Mouse (Mus musculus) left cerebral cortex, postnatal 10 days (tissue): ENCODE measurements at regions not wholly inside any gene's neighbourhood (a gene's known extent, or its start where the extent isn't known, plus 50 kb on each side); places are given as distances from the start of the nearest gene placed in this dataset.

Experiments
- DNase-seq, 2 experiments: peaks; one replicate each; pipeline ENCODE4 v3.0.0; 2021 to 2022; ENCODE audit warnings: low spot score in 2 of 2, mixed read lengths in 1 of 2; ENCODE audit errors: extremely low spot score in 1 of 2
- intact Hi-C: fragments of 180-260 bp; cut with DNase I; formaldehyde crosslinking; loops from one replicate; pipeline ENCODE4 v1.15.1; 2025

GRCm38 (mm10) chr2:117769402-117770114, 342.1 kb upstream of the Thbs1 start:
- intact Hi-C loops = no loop called here
- no peak for DNase-seq

DNA sequence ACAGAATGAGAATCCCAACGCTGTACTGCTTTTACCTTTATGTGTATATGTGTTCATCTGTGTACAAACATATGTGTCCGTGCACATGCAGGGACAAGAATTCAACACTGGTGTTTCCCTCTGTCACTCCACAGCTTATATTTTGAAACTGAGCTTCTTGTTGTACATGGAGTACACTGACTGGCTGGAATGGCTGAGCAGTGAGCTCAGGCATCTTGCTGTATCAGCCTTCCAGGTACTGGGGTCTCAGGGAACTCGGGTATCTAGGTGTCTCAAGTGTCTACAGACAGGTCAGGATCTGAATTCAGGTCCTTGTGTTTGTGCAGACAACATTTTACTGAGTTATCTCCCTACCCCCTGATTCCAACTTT, 341.6 kb upstream of the Thbs1 start:
- DNase-seq = no peak
- intact Hi-C loops = no loop called here

DNA sequence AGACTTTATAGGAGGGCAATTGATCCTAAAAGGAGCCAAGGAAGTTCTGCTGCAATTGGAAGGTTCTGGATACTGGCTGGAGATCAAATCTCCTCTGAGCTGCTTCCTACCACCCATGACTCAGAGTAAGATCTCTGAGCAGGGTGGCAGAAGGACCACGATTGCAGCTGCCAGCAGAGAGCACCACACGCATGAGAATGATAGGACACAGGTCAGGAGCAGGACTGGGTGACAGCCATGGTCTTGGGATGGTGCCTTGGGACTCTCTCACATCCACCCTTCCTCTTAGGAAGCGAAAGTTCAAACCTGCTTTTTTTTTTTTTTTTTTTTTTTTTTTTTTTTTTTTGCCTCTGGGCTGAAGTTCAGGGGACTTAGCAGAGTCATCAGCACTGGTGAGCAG, 331.4 kb upstream of the Thbs1 start:
- intact Hi-C loops = loop anchor here (10.0 kb wide), 1 partner anchor 335 kb away; the partner anchor contains the start of gene Thbs1
- DNase-seq = no peak

- DNase-seq = no peak
- intact Hi-C loops = loop anchor here (10.0 kb wide), 1 partner anchor 334 kb away; the partner anchor contains the start of gene Thbs1
These were observed 330.9 kb upstream of the Thbs1 start for GRCm38 (mm10) chr2:117780816-117781215.

- DNase-seq = no peak
- intact Hi-C loops = loop anchor here (10.0 kb wide), 1 partner anchor 327 kb away; the partner anchor contains the start of gene Thbs1
These were observed 324.4 kb upstream of the Thbs1 start for GRCm38 (mm10) chr2:117787321-117787720.

GRCm38 (mm10) chr2:117794285-117794684, 317.4 kb upstream of the Thbs1 start:
- no peak for DNase-seq
- intact Hi-C loops = no loop called here

- intact Hi-C loops = no loop called here
- DNase-seq = no peak
These were observed 309.6 kb upstream of the Thbs1 start for GRCm38 (mm10) chr2:117801946-117802600.

DNA sequence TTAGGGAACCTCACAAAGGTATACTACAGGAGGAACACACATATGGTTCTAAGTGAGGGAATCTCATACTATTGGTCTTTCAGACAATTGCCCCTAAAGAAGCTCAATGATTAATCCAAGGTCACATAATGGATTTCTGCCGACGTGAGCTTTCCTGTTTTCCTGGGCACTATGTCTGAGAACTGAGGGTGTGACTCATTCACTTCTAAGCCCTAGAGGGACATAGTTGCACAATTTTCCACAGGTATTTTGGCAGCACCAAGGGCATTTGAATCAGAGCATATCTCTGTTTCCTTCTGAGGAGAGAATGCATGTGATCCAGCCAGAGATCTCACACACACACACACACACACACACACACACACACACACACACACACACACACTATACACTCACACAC, 309.0 kb upstream of the Thbs1 start:
- no peak for DNase-seq
- intact Hi-C loops = no loop called here

- DNase-seq = no peak
- intact Hi-C loops = no loop called here
These were observed 307.0 kb upstream of the Thbs1 start for GRCm38 (mm10) chr2:117804686-117805085.

DNA sequence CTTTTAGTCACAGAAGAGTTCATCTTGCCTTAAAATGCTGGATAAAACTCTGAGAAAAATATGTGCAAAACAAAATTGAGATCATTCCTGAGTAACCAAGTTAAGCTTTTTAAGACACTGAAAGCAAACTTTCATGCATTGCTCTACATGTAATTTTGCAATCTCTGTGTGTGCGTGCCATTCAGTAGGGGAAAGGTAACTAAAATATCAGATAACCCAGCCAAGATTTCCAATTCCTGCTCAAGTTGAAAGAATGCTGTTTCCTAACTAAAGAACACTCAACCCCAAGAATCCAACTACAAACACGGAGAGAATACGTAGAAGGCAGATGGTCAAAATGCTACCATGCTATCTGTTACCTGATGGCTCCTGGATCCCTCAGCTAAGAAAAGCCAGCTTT, 304.6 kb upstream of the Thbs1 start:
- DNase-seq = no peak
- intact Hi-C loops = no loop called here

DNA sequence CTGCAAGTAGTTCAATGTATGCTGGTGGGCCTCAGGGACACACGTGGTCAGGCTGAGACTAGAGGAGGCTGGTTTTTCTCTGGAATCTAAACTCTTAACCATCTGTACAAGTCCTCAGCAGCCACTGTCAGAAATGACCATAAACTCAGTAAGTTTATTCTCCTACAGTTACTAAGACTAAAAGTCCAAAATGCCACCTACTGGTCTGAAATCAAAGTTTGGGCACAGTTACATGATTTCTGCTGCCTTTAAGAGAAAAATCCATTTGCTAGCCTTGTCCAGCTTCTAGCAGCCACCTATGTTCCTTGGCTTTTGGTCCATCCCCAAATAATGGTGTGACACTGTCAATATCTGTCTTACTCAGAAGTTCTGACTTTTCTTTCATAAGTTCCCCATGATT, 300.2 kb upstream of the Thbs1 start:
- intact Hi-C loops = no loop called here
- DNase-seq = no peak

DNA sequence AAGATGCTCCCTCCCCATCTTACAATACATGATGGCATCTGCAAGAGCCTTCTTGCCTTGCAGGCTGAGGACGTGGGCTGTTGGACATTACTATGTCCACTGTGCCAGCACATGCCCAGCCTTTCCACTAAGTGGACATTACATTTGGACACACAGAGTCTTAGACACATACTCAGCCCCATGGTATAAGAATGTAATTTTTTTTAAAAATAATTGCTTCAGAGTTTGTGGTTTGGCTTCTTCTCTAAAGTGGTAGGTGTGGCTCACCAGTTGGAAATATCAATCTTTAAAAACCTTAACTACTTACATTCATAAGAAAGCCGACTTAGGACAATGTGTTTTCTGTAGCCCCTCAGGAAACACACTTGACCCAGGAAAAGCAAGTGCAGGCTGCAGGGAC, 299.7 kb upstream of the Thbs1 start:
- intact Hi-C loops = no loop called here
- no peak for DNase-seq

GRCm38 (mm10) chr2:117819701-117820225, 291.9 kb upstream of the Thbs1 start:
- intact Hi-C loops = no loop called here
- DNase-seq = no peak

DNA sequence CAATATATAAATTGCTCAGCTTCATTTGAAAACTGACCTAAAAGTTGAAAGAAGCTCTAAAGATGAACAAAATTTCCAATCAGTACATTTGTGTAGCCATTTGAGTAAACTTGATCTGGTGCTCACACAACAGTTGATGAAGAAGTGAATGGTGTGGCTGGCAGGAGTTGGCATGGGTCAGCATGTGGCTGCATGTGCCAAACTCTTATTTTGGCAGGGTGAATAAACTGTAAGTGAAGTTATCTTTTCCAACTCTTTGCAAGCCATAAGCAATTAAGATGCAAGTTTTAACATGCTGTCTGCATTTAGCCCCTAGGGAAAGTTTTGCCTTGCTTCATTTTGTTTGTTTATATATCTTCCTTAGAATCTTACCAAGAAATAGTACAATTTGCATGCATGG, 291.0 kb upstream of the Thbs1 start:
- no peak for DNase-seq
- intact Hi-C loops = no loop called here

DNA sequence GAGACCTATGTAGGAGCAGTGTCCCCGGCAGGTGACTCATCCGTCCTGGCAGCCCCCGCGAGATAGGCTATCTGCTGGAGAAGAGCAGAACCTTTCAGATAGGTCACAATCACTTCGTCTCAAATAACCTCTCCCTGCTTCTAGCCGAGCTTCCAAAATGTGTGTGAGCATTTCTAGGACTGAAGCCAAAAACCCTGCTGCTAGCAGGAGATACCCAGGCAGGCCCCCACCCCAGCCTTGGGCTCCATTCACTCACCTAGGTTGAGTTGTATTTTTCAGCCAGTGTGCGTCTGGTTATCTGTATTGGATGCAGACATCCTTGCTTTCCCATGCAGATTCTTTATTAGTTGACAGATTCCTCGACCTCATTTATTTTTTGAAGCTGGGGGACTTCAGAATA, 286.6 kb upstream of the Thbs1 start:
- no peak for DNase-seq
- intact Hi-C loops = no loop called here

DNA sequence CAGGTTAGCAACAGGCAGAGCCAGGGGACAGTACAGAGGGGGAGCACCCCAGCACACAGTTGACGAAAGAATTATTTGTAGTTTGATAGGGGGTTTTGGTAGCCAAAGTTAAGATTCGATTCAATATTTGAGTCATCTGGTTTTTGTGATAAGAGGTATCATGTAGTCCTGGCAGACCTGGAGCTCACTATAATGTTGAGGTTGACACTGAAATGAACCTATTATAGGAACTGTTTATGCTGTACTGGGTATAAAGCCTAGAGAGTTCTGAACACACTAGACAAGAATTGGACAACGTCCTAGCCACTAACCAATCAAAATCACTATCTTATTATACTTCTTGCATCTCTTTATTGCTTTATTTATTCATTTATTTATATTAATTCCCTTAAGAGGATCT, 284.4 kb upstream of the Thbs1 start:
- DNase-seq = no peak
- intact Hi-C loops = no loop called here

DNA sequence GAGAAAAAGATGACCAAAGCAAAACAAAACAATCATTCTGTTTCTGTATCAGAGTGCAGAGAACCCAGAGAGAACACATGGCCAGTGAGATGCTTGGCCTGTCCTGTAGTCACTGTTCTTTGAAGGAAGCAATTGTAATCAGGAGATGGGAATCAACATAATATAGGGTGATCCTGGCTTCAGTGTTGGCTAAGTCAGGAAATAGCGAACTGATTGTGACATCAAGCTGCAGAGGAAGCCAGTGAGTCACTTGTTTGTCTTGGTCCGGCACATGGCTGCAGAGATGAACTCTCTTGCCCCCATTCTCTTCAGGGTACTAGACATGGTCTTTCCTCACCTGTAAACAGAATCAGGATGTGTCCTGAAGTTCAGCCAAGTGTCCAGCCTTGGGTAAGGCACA, 273.3 kb upstream of the Thbs1 start:
- intact Hi-C loops = no loop called here
- DNase-seq = no peak

GRCm38 (mm10) chr2:117840406-117840805, 271.3 kb upstream of the Thbs1 start:
- DNase-seq = no peak
- intact Hi-C loops = no loop called here

DNA sequence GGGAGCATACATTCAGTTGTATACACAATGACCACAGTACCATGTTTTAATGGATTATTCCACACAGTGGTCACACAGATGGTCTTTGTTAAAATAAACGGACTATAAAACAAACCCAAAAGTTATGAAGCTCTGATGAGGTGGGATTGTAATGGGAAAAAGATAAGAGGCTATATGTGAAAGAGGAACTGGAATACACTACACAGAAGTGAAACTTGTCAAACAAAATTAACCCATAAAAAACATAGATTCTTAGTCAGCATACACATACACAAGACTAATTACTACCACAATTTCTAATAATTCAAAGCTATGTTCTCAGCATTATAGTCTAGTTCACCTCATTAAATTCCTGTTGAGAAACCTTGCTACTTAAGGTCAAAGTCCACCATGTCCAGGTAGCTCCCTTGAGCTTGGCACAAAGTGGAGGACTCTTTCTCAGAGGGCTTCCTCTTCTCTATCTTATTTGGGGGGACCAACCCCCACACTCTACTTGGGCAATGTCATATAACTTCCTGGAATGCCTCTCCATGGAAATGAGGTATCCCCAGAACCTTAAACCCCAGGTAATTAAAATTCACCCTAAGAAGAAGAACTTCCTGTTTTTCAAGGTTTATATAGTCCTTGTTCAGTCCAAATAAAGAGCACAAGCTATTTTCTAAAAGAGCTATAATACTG, 269.2 kb upstream of the Thbs1 start:
- intact Hi-C loops = no loop called here
- no peak for DNase-seq

DNA sequence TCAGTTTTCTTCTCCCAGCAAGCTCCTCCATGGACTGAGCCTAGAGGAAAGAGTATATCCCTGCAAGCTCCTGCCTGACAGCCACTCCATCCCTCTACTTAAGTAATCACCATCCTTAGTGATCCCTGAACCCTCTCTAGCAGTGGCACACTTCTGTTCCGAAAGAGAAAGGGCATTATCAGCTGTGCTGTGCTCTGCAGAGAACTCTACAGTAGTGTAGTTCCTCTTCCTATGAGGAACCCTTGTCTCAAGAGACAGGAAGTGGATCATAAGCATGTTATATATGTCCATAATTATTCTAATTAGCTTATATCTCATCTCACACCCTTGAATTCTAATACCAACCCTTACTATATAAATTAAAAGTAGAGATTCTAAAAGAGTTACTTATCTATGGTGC, 259.2 kb upstream of the Thbs1 start:
- intact Hi-C loops = no loop called here
- DNase-seq = no peak
